Mouse (Mus musculus) lung, embryonic 14.5 days (tissue): Measurements from ENCODE around the gene Ntrk3. TPM values are rescaled to one million over a fixed set of nuclear protein-coding genes. Genes with fewer than 3 reads are reported as not detected.

ENCODE experiments used
- ATAC-seq: fragments of 200-750 bp; cut with Nextera tagmentation; 2 replicates; pipeline ENCODE4 v1.8.0; 2017; ENCODE audit warnings: mild to moderate bottlenecking, moderate TSS enrichment, moderate library complexity; ENCODE audit not compliant: insufficient read depth
- DNase-seq: peaks from one replicate; pipeline ENCODE4 v3.0.0-alpha.2; 2015
- H3K27ac ChIP-seq: fragments of 300-500 bp; sonication (generic); 2 replicates; pipeline ENCODE4 v1.5.1; 2014; ENCODE audit warnings: low read depth, mild to moderate bottlenecking, moderate library complexity
- H3K27me3 ChIP-seq: fragments of 300-500 bp; sonication (generic); 2 replicates; pipeline ENCODE4 v1.6.1; 2014; ENCODE audit warnings: low read length, control low read depth; ENCODE audit not compliant: insufficient read depth
- H3K36me3 ChIP-seq: fragments of 300-500 bp; sonication (generic); 2 replicates; pipeline ENCODE4 v1.6.1; 2014; ENCODE audit warnings: control low read depth; ENCODE audit not compliant: insufficient read depth
- H3K4me1 ChIP-seq: fragments of 300-500 bp; sonication (generic); 2 replicates; pipeline ENCODE4 v1.6.1; 2014; ENCODE audit warnings: antibody characterized with exemption, control low read depth; ENCODE audit not compliant: insufficient read depth
- H3K4me2 ChIP-seq: fragments of 300-500 bp; sonication (generic); 2 replicates; pipeline ENCODE4 v1.6.1; 2014; ENCODE audit warnings: mild to moderate bottlenecking
- H3K4me3 ChIP-seq: fragments of 300-500 bp; sonication (generic); 2 replicates; pipeline ENCODE4 v1.5.1; 2014; ENCODE audit warnings: low read depth, low read length
- H3K9ac ChIP-seq: fragments of 300-500 bp; sonication (generic); 2 replicates; pipeline ENCODE4 v1.6.1; 2014
- H3K9me3 ChIP-seq: fragments of 300-500 bp; sonication (generic); 2 replicates; pipeline ENCODE4 v1.6.1; 2016; ENCODE audit warnings: low read depth, low read length, control low read depth
- CTCF ChIP-seq: IDR thresholded peaks from 2 replicates; pipeline ENCODE4 v1.5.1; 2016; ENCODE audit warnings: antibody characterized with exemption, low read depth
- WGBS: fragments of 180-500 bp; shearing (Covaris S2); extraction: QIAGEN DNeasy Blood & Tissue Kit; methylation state at CpG from one replicate; pipeline ENCODE4 v1.1.7; 2014; 5-methylcytosine and 5-hydroxymethylcytosine counted together
- polyA plus RNA-seq: library from polyadenylated mRNA; unstranded; fragments of >200 nt; fragmentation: Nextera tagmentation; extraction: Ambion mirVana; gene quantifications from 2 replicates; pipeline ENCODE4 v1.2.1, GENCODE M21; 2014

The Ntrk3 gene
- polyA plus RNA-seq, 1 experiment from 2014 or later = 0.36 TPM

DNA sequence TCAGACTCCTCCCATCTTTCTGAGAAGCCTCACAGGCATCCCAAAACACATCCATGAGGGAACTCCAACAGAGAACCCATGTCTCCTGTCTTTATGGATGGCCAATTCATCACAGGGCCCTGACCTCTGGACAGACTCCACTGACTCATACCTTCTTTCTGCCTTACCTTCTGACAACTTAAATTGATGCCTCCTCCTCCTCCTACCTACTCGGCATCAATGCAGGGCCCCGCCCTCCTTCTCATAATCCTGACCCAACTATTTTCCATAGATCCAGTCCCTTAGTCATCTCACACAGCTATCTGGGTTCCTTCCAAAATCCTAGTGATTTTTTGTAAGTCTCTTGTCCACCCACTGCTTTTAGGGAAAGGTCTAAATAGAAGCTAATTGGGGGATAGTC lies 78.0 kb downstream of the Ntrk3 start:
- ATAC-seq (no peak), DNase-seq (no peak)
- H3K9ac ChIP-seq = no peak overlapping the region
- H3K36me3 ChIP-seq = no peaks in the 10 kb centered on the region
- no peaks in the 10 kb centered on the region for H3K9me3 ChIP-seq
- H3K27me3 ChIP-seq = no peaks in the 10 kb centered on the region
- 78% methylated on average over 2 of the region's 2 CpGs for WGBS
- H3K4me3 ChIP-seq = no peak overlapping the region
- no peak for TF ChIP-seq CTCF
- no peaks in the 10 kb centered on the region for H3K4me1 ChIP-seq
- no peak overlapping the region for H3K4me2 ChIP-seq
- no peak overlapping the region for H3K27ac ChIP-seq

DNA sequence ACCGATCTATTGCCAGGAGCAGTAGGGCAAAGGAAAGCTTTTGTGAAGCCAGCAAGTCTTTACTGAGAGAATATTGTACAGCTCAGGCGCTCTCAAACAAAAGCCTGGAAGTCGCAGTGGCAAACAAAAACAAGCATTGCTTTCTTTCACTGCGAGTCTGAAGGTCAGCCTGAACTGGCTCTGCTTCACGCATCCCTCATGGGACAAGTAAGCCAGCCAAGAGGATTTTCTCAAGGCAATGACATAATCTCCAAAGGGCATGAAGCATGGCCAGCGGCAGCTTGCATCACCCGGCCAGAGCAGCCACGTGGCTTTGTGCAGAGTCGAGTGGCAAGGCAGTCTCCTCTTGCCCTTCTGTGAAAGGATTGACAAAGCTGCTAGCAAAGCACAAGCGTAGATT lies 79.8 kb downstream of the Ntrk3 start:
- no peak overlapping the region for H3K27ac ChIP-seq
- DNase-seq (no peak), ATAC-seq (no peak)
- no peak for TF ChIP-seq CTCF
- H3K36me3 ChIP-seq = no peaks in the 10 kb centered on the region
- no peaks in the 10 kb centered on the region for H3K27me3 ChIP-seq
- WGBS = 68% methylated on average over 10 of the region's 10 CpGs
- H3K4me2 ChIP-seq = no peak overlapping the region
- H3K9ac ChIP-seq = no peak overlapping the region
- H3K4me3 ChIP-seq = no peak overlapping the region
- H3K4me1 ChIP-seq = no peaks in the 10 kb centered on the region
- H3K9me3 ChIP-seq = no peaks in the 10 kb centered on the region

DNA sequence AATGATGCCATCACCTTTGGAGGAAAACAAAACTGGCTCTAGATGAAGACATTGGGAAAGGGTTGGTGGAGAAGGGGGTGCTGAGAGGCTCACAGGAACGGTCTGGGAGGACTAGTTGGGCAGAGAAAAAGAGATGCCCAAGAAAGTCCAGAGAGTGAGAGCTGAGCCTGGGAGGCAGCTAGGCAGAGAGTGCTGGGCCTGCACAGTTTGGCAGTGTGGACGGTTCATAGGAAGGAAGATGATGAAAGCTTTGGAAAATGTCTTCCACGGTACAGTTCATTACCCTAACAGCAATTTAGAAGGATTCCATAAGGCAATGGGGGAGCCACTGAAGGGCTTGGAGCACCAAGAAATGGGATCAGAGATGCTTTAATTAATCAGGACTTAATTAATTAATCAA lies 81.6 kb downstream of the Ntrk3 start:
- Histone ChIP-seq H3K4me1 (no peaks in the 10 kb centered on the region), H3K9ac (no peak overlapping the region), H3K27me3 (no peaks in the 10 kb centered on the region), H3K9me3 (no peaks in the 10 kb centered on the region), H3K4me2 (no peak overlapping the region), H3K27ac (no peak overlapping the region), H3K4me3 (no peak overlapping the region), H3K36me3 (no peaks in the 10 kb centered on the region)
- ATAC-seq (no peak), DNase-seq (no peak)
- no peak for TF ChIP-seq CTCF
- WGBS = 50% methylated on average over 3 of the region's 3 CpGs

DNA sequence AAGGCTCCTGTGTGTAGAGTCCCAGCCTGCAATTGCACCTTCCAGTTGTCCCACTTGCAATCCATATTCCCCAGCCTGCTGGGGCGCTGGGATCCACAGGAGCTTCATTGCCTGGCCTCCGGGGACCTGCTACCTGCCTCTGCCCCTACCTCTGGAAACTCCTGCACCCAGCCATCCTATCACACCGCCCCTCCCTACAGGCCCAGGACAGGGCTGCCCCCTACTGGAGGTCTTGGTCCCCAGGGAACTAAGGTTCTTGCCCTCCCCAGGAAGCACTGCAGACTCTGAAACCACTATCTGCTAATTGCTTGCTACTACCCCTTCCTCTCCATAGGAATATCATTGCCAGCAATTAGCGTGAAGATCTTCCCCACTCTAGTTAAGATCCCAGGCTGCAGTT lies 84.1 kb downstream of the Ntrk3 start:
- no peak overlapping the region for H3K27ac ChIP-seq
- DNase-seq (no peak), ATAC-seq (no peak)
- no peaks in the 10 kb centered on the region for H3K9me3 ChIP-seq
- H3K36me3 ChIP-seq = no peaks in the 10 kb centered on the region
- WGBS = 37% methylated on average over 4 of the region's 4 CpGs
- H3K27me3 ChIP-seq = no peaks in the 10 kb centered on the region
- H3K4me1 ChIP-seq = no peaks in the 10 kb centered on the region
- no peak overlapping the region for H3K4me2 ChIP-seq
- H3K4me3 ChIP-seq = no peak overlapping the region
- no peak overlapping the region for H3K9ac ChIP-seq
- TF ChIP-seq CTCF = no peak

DNA sequence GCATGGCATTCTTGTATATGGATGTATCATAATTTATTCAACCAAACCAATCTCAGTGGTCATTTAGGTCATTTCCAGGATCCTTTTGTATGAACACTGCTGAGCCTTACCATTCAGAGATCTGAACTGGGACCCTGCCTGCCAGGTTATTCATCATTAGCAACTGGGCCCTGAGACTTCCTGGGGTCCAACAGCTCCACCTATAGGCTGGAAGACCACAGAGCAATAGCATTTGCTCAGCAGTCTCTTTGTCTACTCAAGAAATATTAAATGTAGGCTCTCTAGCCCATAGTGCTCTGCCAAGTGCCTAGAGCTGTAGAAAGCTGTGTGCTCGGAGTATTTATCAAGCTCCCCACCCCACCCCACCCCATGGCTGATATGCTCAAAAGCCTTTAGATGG lies 85.5 kb downstream of the Ntrk3 start:
- H3K36me3 ChIP-seq = no peaks in the 10 kb centered on the region
- no peak overlapping the region for H3K27ac ChIP-seq
- peak; percentile 14; the same call in 1 of the 2 replicates for TF ChIP-seq CTCF
- H3K4me3 ChIP-seq = no peak overlapping the region
- no peak for ATAC-seq
- no peak overlapping the region for H3K9ac ChIP-seq
- H3K4me1 ChIP-seq = no peaks in the 10 kb centered on the region
- H3K4me2 ChIP-seq = no peak overlapping the region
- no peaks in the 10 kb centered on the region for H3K9me3 ChIP-seq
- 72% methylated on average over 1 of the region's 1 CpGs for WGBS
- no peak for DNase-seq
- no peaks in the 10 kb centered on the region for H3K27me3 ChIP-seq

DNA sequence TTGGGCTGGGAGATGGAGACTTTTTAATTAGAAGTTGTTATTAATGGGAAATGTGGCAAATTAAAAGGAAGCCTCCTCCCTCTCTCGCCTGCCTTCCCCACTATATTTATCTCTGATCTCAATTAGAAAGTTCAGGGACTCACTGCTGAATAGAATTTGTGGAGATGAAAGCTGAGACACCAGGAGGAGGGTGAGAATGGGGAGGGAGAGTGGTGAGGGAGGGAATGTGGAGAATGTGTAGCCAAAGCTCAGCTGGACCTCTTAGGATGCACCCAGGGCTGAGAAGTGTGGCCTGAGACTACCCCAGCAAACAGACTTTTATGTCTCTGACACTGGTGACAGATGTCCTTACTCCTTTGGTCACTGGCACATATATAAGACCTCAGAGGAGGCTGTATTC lies 86.3 kb downstream of the Ntrk3 start:
- Histone ChIP-seq H3K9ac (no peak overlapping the region), H3K4me3 (no peak overlapping the region), H3K27ac (no peak overlapping the region), H3K36me3 (no peaks in the 10 kb centered on the region), H3K4me2 (no peak overlapping the region), H3K27me3 (no peaks in the 10 kb centered on the region), H3K9me3 (no peaks in the 10 kb centered on the region), H3K4me1 (no peaks in the 10 kb centered on the region)
- ATAC-seq = no peak
- 36% methylated on average over 1 of the region's 1 CpGs for WGBS
- DNase-seq = no peak
- TF ChIP-seq CTCF = no peak

DNA sequence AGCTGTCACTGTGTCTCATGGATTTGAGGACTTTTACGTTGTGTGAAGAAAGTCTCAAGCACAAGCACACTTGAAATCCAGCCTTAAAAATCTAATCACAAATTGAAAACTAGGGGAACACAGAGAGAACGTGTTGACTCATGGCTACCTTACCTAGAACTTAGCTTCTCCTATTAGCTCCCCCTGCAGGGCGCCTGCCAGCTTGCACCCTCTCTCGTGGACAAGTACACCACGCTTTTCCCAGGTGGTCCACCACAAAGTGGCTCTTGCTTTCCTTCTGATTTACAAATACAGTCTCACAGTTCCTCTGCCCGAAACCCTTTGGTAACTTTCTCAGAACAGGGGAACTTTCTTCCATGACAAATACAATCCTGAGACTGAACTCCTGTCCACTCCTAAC lies 94.1 kb downstream of the Ntrk3 start:
- Histone ChIP-seq H3K4me2 (no peak overlapping the region), H3K9me3 (no peaks in the 10 kb centered on the region), H3K4me1 (no peaks in the 10 kb centered on the region), H3K27me3 (no peaks in the 10 kb centered on the region), H3K4me3 (no peak overlapping the region), H3K36me3 (no peaks in the 10 kb centered on the region), H3K9ac (no peak overlapping the region), H3K27ac (no peak overlapping the region)
- ATAC-seq (no peak), DNase-seq (no peak)
- WGBS = 46% methylated on average over 6 of the region's 6 CpGs
- no peak; the same call in 1 of the 2 replicates for TF ChIP-seq CTCF

DNA sequence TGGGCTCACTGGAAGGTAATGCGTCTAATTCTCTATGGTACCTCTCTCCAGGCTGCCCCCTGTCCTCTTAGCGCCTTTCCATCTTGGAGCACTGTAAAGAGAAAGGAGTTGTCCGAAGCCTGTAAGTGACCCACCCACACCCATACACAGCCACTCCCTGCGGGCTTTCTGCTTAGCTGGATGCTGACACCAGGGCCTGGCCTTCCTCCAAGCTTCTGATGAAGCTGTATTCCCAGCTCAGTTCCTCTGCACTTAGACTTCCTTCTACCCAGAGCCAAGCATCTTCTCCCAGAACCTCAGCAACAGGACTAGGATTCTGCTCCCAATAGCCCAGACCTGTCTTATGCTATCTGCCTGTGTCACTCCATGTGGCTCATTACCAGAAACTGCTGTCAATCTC lies 114.1 kb downstream of the Ntrk3 start:
- H3K9me3 ChIP-seq = no peaks in the 10 kb centered on the region
- H3K4me3 ChIP-seq = no peak overlapping the region
- 59% methylated on average over 4 of the region's 4 CpGs for WGBS
- TF ChIP-seq CTCF = no peak
- DNase-seq (peak; percentile 42), ATAC-seq (no peak)
- no peak overlapping the region for H3K4me2 ChIP-seq
- no peak overlapping the region for H3K9ac ChIP-seq
- no peaks in the 10 kb centered on the region for H3K4me1 ChIP-seq
- H3K27ac ChIP-seq = no peak overlapping the region
- H3K27me3 ChIP-seq = no peaks in the 10 kb centered on the region
- no peaks in the 10 kb centered on the region for H3K36me3 ChIP-seq
